Mouse (Mus musculus) C2C12 (cell line): ENCODE measurements around the gene Dnaaf5. TPM values are rescaled to one million over a fixed set of nuclear protein-coding genes. Genes with fewer than 3 reads are reported as not detected.

Source experiments
- H3K27me3 ChIP-seq: one replicate; pipeline ENCODE4 v1.6.1; 2011; ENCODE audit not compliant: control insufficient read depth, insufficient read depth, insufficient read length
- H3K36me3 ChIP-seq: one replicate; pipeline ENCODE4 v1.6.1; 2011; ENCODE audit not compliant: control insufficient read depth, insufficient read depth
- H3K4me3 ChIP-seq: one replicate; pipeline ENCODE4 v1.5.1; 2011; ENCODE audit warnings: mild to moderate bottlenecking, control low read depth; ENCODE audit not compliant: poor library complexity, insufficient read depth, severe bottlenecking
- H3K79me2 ChIP-seq: one replicate; pipeline ENCODE4 v1.6.1; 2011; ENCODE audit not compliant: control insufficient read depth, insufficient read depth
- H3K79me3 ChIP-seq: one replicate; pipeline ENCODE4 v1.6.1; 2011; ENCODE audit warnings: low read depth, control low read depth
- H3ac ChIP-seq: one replicate; pipeline ENCODE3; 2011; ENCODE audit warnings: low read depth; ENCODE audit not compliant: control insufficient read depth, insufficient read length
- CEBPB ChIP-seq: IDR thresholded peaks from one replicate; pipeline ENCODE4 v1.6.1; 2011; ENCODE audit warnings: low read depth, mild to moderate bottlenecking, control low read depth, moderate library complexity
- CTCF ChIP-seq: IDR thresholded peaks from one replicate; pipeline ENCODE4 v1.5.1; 2011; ENCODE audit not compliant: control insufficient read depth, insufficient read depth, insufficient read length
- FOSL1 ChIP-seq: IDR thresholded peaks from one replicate; pipeline ENCODE4 v1.8.0; 2011; ENCODE audit warnings: mild to moderate bottlenecking, low read length; ENCODE audit not compliant: poor library complexity, insufficient read depth, severe bottlenecking
- MAX ChIP-seq: IDR thresholded peaks from one replicate; pipeline ENCODE4 v1.6.1; 2011; ENCODE audit warnings: mild to moderate bottlenecking, control low read depth
- MYOD1 ChIP-seq: IDR thresholded peaks from one replicate; pipeline ENCODE4 v1.6.1; 2011; ENCODE audit warnings: low read depth; ENCODE audit not compliant: control insufficient read depth, insufficient read length
- MYOG ChIP-seq: IDR thresholded peaks from one replicate; pipeline ENCODE4 v1.6.1; 2011; ENCODE audit not compliant: control insufficient read depth, insufficient read length; ENCODE audit errors: extremely low read depth
- USF1 ChIP-seq: IDR thresholded peaks from one replicate; pipeline ENCODE4 v1.6.1; 2011; ENCODE audit warnings: low read depth, mild to moderate bottlenecking, control low read depth, moderate library complexity
- polyA plus RNA-seq: library from polyadenylated mRNA; unstranded; fragments of >200 nt; fragmentation: generic; extraction: Trizol; gene quantifications from one replicate; pipeline ENCODE4 v1.2.1, GENCODE M21; 2012; ENCODE audit warnings: missing spikeins

The Dnaaf5 gene
- polyA plus RNA-seq, 1 experiment = 32.6 TPM

DNA sequence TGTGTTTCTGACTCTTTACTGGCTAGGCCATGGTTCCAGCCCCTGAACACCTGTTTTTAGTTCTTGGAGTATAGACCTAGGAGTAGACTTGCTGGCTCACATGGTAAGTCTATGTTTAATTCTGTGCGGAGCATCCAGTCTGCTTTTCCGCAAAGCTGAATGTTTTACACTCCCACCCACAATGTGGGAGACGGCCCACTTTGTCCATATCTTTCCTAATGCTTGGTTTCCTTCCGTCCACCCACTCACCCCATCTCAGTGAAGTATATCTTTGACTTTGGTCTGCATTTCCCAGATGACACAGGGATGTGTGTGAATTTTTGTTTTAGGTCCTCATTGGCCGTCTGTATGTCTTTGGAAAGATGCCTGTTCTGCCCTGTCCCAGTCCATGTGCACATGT lies 53.3 kb downstream of the Dnaaf5 start:
- no peak overlapping the region for H3K4me3 ChIP-seq
- H3K27me3 ChIP-seq = no peaks in the 10 kb centered on the region
- H3K36me3 ChIP-seq = peaks cover 6% of the 10 kb centered on the region
- H3K79me2 ChIP-seq = peaks cover 77% of the 10 kb centered on the region
- peaks cover 65% of the 10 kb centered on the region for H3K79me3 ChIP-seq
- TF ChIP-seq FOSL1 (no peak), CTCF (no peak), CEBPB (no peak), MAX (no peak), USF1 (no peak), MYOG (no peak), MYOD1 (no peak)
- H3ac ChIP-seq = no peak overlapping the region

- TF ChIP-seq FOSL1 (no peak), MYOD1 (no peak), USF1 (no peak), MAX (no peak), MYOG (no peak), CTCF (no peak)
- H3K4me3 ChIP-seq = no peak overlapping the region
- H3ac ChIP-seq = no peak overlapping the region
These were observed 56.1 kb downstream of the Dnaaf5 start for GRCm38 (mm10) chr5:139206081-139206480.

GRCm38 (mm10) chr5:139206525-139206924 lies 56.5 kb downstream of the Dnaaf5 start:
- Histone ChIP-seq H3K27me3 (no peaks in the 10 kb centered on the region), H3K79me2 (peaks cover 97% of the 10 kb centered on the region), H3K36me3 (peaks cover 18% of the 10 kb centered on the region), H3K4me3 (no peak overlapping the region), H3K79me3 (peaks cover 79% of the 10 kb centered on the region), H3ac (no peak overlapping the region)
- TF ChIP-seq USF1 (no peak), FOSL1 (no peak), MAX (no peak), CTCF (no peak), CEBPB (no peak), MYOG (no peak), MYOD1 (no peak)

More at GRCm38 (mm10) chr5:139206081-139206480, 56.1 kb downstream of the Dnaaf5 start:
- Histone ChIP-seq H3K79me2 (peaks cover 100% of the 10 kb centered on the region), H3K79me3 (peaks cover 83% of the 10 kb centered on the region), H3K27me3 (no peaks in the 10 kb centered on the region), H3K36me3 (peaks cover 18% of the 10 kb centered on the region)

GRCm38 (mm10) chr5:139208183-139208582 lies 58.2 kb downstream of the Dnaaf5 start:
- H3K27me3 ChIP-seq = no peaks in the 10 kb centered on the region
- peaks cover 70% of the 10 kb centered on the region for H3K79me3 ChIP-seq
- H3K36me3 ChIP-seq = peaks cover 22% of the 10 kb centered on the region
- H3ac ChIP-seq = no peak overlapping the region
- TF ChIP-seq FOSL1 = no peak
- no peak for TF ChIP-seq CEBPB
- no peak for TF ChIP-seq MYOD1
- TF ChIP-seq MAX = no peak
- TF ChIP-seq USF1 = no peak
- no peak for TF ChIP-seq MYOG
- no peak for TF ChIP-seq CTCF
- peaks cover 97% of the 10 kb centered on the region for H3K79me2 ChIP-seq
- H3K4me3 ChIP-seq = no peak overlapping the region

DNA sequence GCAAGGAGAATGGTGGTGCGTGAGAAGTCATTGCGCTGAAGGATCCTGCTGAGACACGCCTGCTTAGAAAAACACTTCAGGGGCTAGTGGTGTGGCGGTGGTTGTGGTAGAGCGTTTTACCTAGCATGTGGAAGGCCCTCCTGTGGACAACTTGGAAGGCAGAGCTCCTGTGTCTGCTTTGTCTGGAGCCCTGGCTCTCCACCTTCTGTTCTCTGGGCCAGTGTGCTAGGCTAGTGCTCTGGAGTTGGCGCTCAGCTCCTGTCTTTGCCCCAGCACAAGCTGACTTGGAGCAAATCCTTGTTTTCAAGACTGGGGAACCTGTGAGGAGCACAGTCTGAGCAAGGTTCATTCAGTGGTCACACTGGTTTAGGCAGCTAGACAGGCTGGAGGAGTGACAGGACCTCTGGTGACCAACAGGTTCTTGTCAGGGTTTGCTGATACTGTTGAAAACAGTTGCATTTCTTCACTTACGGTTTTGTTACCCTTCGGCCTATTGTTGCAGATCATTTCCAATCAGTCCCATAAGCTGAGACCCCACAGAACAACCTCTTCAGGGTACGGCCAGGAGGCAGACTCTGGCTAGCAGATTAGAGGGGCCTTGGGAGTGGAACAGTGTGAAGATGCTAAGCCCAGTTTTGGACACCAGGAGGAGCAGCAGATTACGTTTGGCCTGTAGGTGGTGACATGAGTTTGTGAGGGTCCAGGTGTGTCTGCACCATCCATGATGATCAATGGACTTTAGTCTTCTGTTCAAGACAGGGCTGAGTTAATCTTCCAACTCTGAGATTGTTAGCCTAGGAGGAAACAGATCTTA lies 59.1 kb downstream of the Dnaaf5 start:
- Histone ChIP-seq H3ac (no peak overlapping the region), H3K36me3 (peaks cover 19% of the 10 kb centered on the region)
- no peak for TF ChIP-seq MAX
- no peak for TF ChIP-seq MYOG

GRCm38 (mm10) chr5:139209685-139210026 lies 59.6 kb downstream of the Dnaaf5 start:
- Histone ChIP-seq H3K27me3 (no peaks in the 10 kb centered on the region), H3ac (no peak overlapping the region), H3K36me3 (peaks cover 16% of the 10 kb centered on the region), H3K4me3 (no peak overlapping the region), H3K79me2 (peaks cover 97% of the 10 kb centered on the region), H3K79me3 (peaks cover 65% of the 10 kb centered on the region)
- TF ChIP-seq FOSL1 (no peak), USF1 (no peak), MAX (no peak), CTCF (no peak), MYOD1 (no peak), CEBPB (no peak), MYOG (no peak)

More for the DNA sequence above, 59.1 kb downstream of the Dnaaf5 start:
- H3K79me2 ChIP-seq = peaks cover 97% of the 10 kb centered on the region
- no peak overlapping the region for H3K4me3 ChIP-seq
- peaks cover 65% of the 10 kb centered on the region for H3K79me3 ChIP-seq
- no peaks in the 10 kb centered on the region for H3K27me3 ChIP-seq
